Mouse (Mus musculus): Measurements from ENCODE around the gene Slc41a3. TPM values are rescaled to one million over a fixed set of nuclear protein-coding genes. Genes with fewer than 3 reads are reported as not detected.

Slc41a3 gene
- total and polyA plus RNA-seq, 3 experiments, result 0.10 to 0.59 (median 0.15) TPM

- no peak for DNase-seq (ENCODE audit: extremely low read depth)
- Histone ChIP-seq H3K9ac (ENCODE audit: insufficient read depth, low read depth) (no peak overlapping the region), H3K4me1 (ENCODE audit: control insufficient read depth in 1 of 2, insufficient read depth in 2 of 2) (0 out of 4 replicates have a peak, but pooled peaks cover 4% of the 10 kb centered on the region in 2 experiments), H3K27me3 (replicated peaks) (peaks cover 65% of the 10 kb centered on the region), H3K27ac (ENCODE audit: insufficient read depth, low read depth) (no peak overlapping the region), H3K9me3 (replicated peaks; ENCODE audit: low read length) (no peaks in the 10 kb centered on the region), H3K4me2 (ENCODE audit: insufficient read depth, low read depth, poor library complexity, severe bottlenecking) (no peak overlapping the region), H3K79me2 (replicated peaks; ENCODE audit: control insufficient read depth, extremely low read depth, insufficient read depth, poor library complexity, severe bottlenecking) (no peaks in the 10 kb centered on the region), H3K4me3 (replicated peaks in 1 of 3; ENCODE audit: low read depth in 2 of 3, low read length in 2 of 3, poor library complexity in 1 of 3) (no peak overlapping the region), H3K36me3 (replicated peaks in 1 of 2; ENCODE audit: control insufficient read depth in 1 of 2, insufficient read depth in 1 of 2, low read length in 1 of 2) (no peaks in the 10 kb centered on the region)
- dilution Hi-C loops (cut with MboI; ENCODE audit: extremely low pct_ligation_motif_present, extremely low pct_unique_long_range_greater_than_20kb, low sequenced_read_pairs), result no loop called here
- no peak for TF ChIP-seq USF2 (conservative IDR thresholded peaks at IDR 0.05; ENCODE audit: low read depth, low read length)
- no peak for TF ChIP-seq MAX (IDR thresholded peaks at IDR 0.05; ENCODE audit: low read length)
- no peak for TF ChIP-seq SMC3 (IDR thresholded peaks at IDR 0.05; ENCODE audit: low read depth, low read length)
- no peak for TF ChIP-seq NELFE (IDR thresholded peaks at IDR 0.05; ENCODE audit: low read depth, low read length)
- TF ChIP-seq UBTF (IDR thresholded peaks at IDR 0.05; ENCODE audit: low read depth, low read length), result no peak
- TF ChIP-seq MAFK (IDR thresholded peaks at IDR 0.05; ENCODE audit: insufficient replicate concordance, low read length), result no peak
- in situ Hi-C loops (cut with MboI; ENCODE audit: low pct_ligation_motif_present, low pct_unique_long_range_greater_than_20kb, low sequenced_read_pairs), result no loop called here
Observed at GRCm38 (mm10) chr6:90624184-90624583, 19.7 kb downstream of the Slc41a3 start.

- DNase-seq (ENCODE audit: extremely low read depth), result no peak
Observed at GRCm38 (mm10) chr6:90624733-90625132, 20.2 kb downstream of the Slc41a3 start.

More at GRCm38 (mm10) chr6:90624733-90625132, 20.2 kb downstream of the Slc41a3 start:
- H3K79me2 ChIP-seq (replicated peaks; ENCODE audit: control insufficient read depth, extremely low read depth, insufficient read depth, poor library complexity, severe bottlenecking), result no peaks in the 10 kb centered on the region
- no peak overlapping the region for H3K9ac ChIP-seq (ENCODE audit: insufficient read depth, low read depth)
- no peaks in the 10 kb centered on the region for H3K9me3 ChIP-seq (replicated peaks; ENCODE audit: low read length)
- dilution Hi-C loops (cut with MboI; ENCODE audit: extremely low pct_ligation_motif_present, extremely low pct_unique_long_range_greater_than_20kb, low sequenced_read_pairs) (no loop called here), in situ Hi-C loops (cut with MboI; ENCODE audit: low pct_ligation_motif_present, low pct_unique_long_range_greater_than_20kb, low sequenced_read_pairs) (no loop called here)
- H3K4me1 ChIP-seq (ENCODE audit: control insufficient read depth in 1 of 2, insufficient read depth in 2 of 2), result 0 out of 4 replicates have a peak, but pooled peaks cover 2 to 4% of the 10 kb centered on the region in 2 experiments
- H3K27ac ChIP-seq (ENCODE audit: insufficient read depth, low read depth), result no peak overlapping the region
- peaks cover 60% of the 10 kb centered on the region for H3K27me3 ChIP-seq (replicated peaks)
- no peaks in the 10 kb centered on the region for H3K36me3 ChIP-seq (replicated peaks in 1 of 2; ENCODE audit: control insufficient read depth in 1 of 2, insufficient read depth in 1 of 2, low read length in 1 of 2)
- TF ChIP-seq IRF4 (IDR thresholded peaks at IDR 0.05; ENCODE audit: low read depth, low read length) (no peak), BHLHE40 (IDR thresholded peaks at IDR 0.05; ENCODE audit: low read depth, low read length) (no peak), RCOR1 (conservative IDR thresholded peaks at IDR 0.05; ENCODE audit: low read depth, low read length) (no peak), MEF2A (IDR thresholded peaks at IDR 0.05; ENCODE audit: borderline replicate concordance, low read depth, low read length) (no peak), TCF12 (IDR thresholded peaks at IDR 0.05; ENCODE audit: low read depth, low read length) (no peak), EP300 (IDR thresholded peaks at IDR 0.05; ENCODE audit: low read length) (no peak), UBTF (IDR thresholded peaks at IDR 0.05; ENCODE audit: low read depth, low read length) (no peak), POLR2A (IDR thresholded peaks at IDR 0.05; ENCODE audit: low read depth, low read length) (no peak), TBP (conservative IDR thresholded peaks at IDR 0.05; ENCODE audit: low read depth, low read length) (no peak), ZMIZ1 (IDR thresholded peaks at IDR 0.05; ENCODE audit: low read depth, low read length) (no peak), USF1 (IDR thresholded peaks at IDR 0.05; ENCODE audit: low read depth, low read length) (no peak), E2F4 (IDR thresholded peaks at IDR 0.05; ENCODE audit: insufficient replicate concordance, low read depth, low read length) (no peak), ETS1 (conservative IDR thresholded peaks at IDR 0.05; ENCODE audit: low read depth, low read length) (no peak), MXI1 (IDR thresholded peaks at IDR 0.05; ENCODE audit: low read depth, low read length) (no peak), HCFC1 (IDR thresholded peaks at IDR 0.05; ENCODE audit: low read depth, low read length) (no peak), ELF1 (IDR thresholded peaks at IDR 0.05; ENCODE audit: low read depth, low read length) (no peak), RAD21 (IDR thresholded peaks at IDR 0.05; ENCODE audit: low read depth, low read length) (no peak), POLR2AphosphoS2 (IDR thresholded peaks at IDR 0.05; ENCODE audit: low read depth, low read length) (no peak)
- no peak overlapping the region for H3K4me2 ChIP-seq (ENCODE audit: insufficient read depth, low read depth, poor library complexity, severe bottlenecking)
- no peak overlapping the region for H3K4me3 ChIP-seq (replicated peaks in 1 of 3; ENCODE audit: low read depth in 2 of 3, low read length in 2 of 3, poor library complexity in 1 of 3)

Measured in CH12.LX (cell line).